Mouse (Mus musculus) activated CD4-positive, CD25-positive, alpha-beta regulatory T cell (primary cell): ENCODE results near the gene Cdc5l. TPM values are rescaled to one million over a fixed set of nuclear protein-coding genes. Genes with fewer than 3 reads are reported as not detected.

Source experiments
- polyA plus RNA-seq, 2 experiments: library from polyadenylated mRNA; unstranded; fragments of 100-300 nt; shearing (Covaris generic); gene quantifications; one replicate each; pipeline ENCODE4 v1.2.1; 2017

Cdc5l gene
- polyA plus RNA-seq = 10 to 100 TPM; 72.0 to 76.8 TPM

DNA sequence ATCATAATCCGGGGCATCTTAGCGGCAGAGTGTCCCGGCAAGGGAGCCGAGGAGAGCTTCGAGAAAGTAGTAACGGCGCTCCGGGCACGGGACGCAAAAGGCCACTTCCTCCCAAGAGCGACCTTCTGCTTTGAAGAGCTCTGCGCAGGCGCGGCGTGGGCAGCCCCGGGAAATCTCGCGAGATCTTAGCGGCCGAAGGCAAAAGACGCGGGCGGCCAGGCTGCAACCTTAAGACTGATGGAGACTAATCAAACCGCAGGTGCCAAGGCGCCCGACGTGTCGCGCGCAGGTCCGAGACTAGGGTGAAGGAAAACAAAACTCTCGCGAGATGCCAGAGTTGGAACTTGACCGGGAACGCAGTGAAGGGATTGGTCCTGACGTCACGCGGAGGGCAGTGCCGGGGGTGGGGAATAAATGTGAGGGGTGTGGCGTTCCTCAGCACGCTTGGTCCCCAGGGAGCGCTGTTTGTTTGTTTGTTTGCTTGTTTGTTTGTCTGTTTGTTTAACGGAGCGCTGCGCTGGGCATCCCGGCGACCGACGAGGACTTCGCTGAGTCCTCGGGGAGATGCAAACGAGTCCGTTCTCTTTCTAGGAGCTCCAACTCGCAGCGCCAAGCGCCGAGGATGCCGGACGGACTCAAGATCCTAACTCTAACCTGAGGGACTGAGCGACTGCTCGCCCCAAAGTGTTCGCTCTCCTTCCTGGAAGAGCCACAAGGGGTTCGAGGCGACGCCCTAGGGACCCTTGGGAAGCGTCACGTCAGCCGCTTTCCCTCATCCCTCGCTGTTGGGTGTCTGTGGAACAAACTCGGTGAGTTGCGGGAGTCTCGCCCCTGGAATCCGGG is at the start of gene Cdc5l:
Cdc5l (minus strand) TSS at position 319 of the 843 bp plus-strand sequence.

DNA sequence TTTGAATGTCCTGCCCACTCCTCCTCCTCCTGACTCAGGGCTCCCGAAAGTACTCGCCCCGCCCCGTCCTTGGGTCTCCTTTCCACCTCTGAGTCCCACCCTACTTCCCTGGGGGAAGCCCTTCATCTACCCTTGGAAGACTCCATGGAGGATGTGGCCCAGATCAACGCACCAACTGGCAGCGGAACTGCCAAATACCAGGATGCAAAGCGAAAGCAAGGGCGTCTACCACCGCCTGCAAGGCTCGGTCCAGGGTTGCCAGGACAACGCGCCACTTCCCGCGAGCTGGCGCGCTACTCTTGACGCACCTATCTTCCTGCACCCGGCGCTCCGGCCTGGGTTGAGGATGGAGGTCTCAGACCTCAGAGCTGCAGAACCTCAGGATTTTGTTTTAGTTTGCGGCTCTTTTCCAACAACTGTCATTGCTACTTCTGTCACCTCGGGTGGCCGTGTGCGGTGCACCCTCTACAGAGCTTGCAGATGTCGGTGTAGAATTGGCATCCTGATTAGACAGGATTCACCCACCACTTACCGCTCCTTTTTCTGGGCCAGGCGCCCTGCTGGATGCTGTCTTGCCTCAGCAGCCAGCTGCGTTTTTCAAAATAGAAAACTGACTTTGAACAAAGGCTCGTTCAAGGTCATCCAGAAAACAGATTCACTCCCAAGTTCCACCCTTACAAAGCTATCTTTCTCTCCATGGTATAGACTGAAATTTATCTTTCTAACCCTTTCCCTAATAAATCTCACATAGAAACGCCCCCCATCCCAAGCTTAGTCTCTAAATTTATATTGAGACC is 41.3 kb upstream of the Cdc5l start, which contains the start of gene Spats1:
Spats1 (minus strand) TSS at position 747 of the 797 bp plus-strand sequence.

Other genes starting within 250 kb of the Cdc5l start
- under 1 TPM; 0.70 to 0.75 TPM for gene Spats1, start 41.7 kb upstream of the Cdc5l start, polyA plus RNA-seq
- gene Aars2, start 73.1 kb upstream of the Cdc5l start, polyA plus RNA-seq = 1 to 10 TPM; 5.4 to 9.2 TPM
- not detected for gene Tcte1, start 89.7 kb upstream of the Cdc5l start, polyA plus RNA-seq
- gene Tmem151b, start 115.9 kb upstream of the Cdc5l start, polyA plus RNA-seq = under 1 TPM in 1 of 2 experiments, not detected in 1; 0.05 TPM
- 10 to 100 TPM; 61.4 to 69.0 TPM for gene Nfkbie, start 122.0 kb upstream of the Cdc5l start, polyA plus RNA-seq
- gene Slc35b2, start 130.1 kb upstream of the Cdc5l start, polyA plus RNA-seq = 10 to 100 TPM; 62.7 to 68.2 TPM
- 100 to 1,000 TPM; 510 to 608 TPM for gene Hsp90ab1, start 139.5 kb upstream of the Cdc5l start, polyA plus RNA-seq
- gene Slc29a1, start 165.9 kb upstream of the Cdc5l start, polyA plus RNA-seq = 100 to 1,000 TPM in 1 of 2 experiments, 10 to 100 TPM in 1; 83.1 to 100 TPM
- not detected for gene Mymx, start 168.4 kb upstream of the Cdc5l start, polyA plus RNA-seq
- 1 to 10 TPM in 1 of 2 experiments, not detected in 1; 1.2 TPM for gene Capn11, start 225.6 kb upstream of the Cdc5l start, polyA plus RNA-seq